Mouse (Mus musculus) large intestine, adult 2 months (tissue): ENCODE results near the gene Megf9. TPM values are rescaled to one million over a fixed set of nuclear protein-coding genes. Genes with fewer than 3 reads are reported as not detected.

ENCODE experiments used
- DNase-seq: peaks from one replicate; pipeline ENCODE4 v3.0.0-alpha.2; 2012; ENCODE audit warnings: low read depth, low spot score
- WGBS: fragments of 180-500 bp; shearing (Covaris S2); methylation state at CpG from one replicate; pipeline ENCODE4 v1.1.7; 2018; 5-methylcytosine and 5-hydroxymethylcytosine counted together
- polyA plus RNA-seq: library from polyadenylated mRNA; depleted of rRNA; stranded (reverse); fragments of >200 nt; gene quantifications from 2 replicates; pipeline ENCODE4 v1.2.3, GENCODE M21; 2012

Megf9 gene
- polyA plus RNA-seq, 1 experiment, result 1.6 TPM

GRCm38 (mm10) chr4:70461416-70461815, 73.4 kb downstream of the Megf9 start:
- DNase-seq, result no peak

GRCm38 (mm10) chr4:70452161-70452560, 82.6 kb downstream of the Megf9 start:
- no peak for DNase-seq
- 64% methylated on average over 3 of the region's 3 CpGs for WGBS

- under 1% methylated on average over 2 of the region's 2 CpGs for WGBS
- DNase-seq, result peak; percentile 29
Measured at GRCm38 (mm10) chr4:70451750-70452149, 83.0 kb downstream of the Megf9 start.

GRCm38 (mm10) chr4:70449668-70450067, 85.1 kb downstream of the Megf9 start:
- WGBS, result 84% methylated on average over 1 of the region's 1 CpGs
- DNase-seq, result no peak

- 92% methylated on average over 3 of the region's 3 CpGs for WGBS
- DNase-seq, result no peak
Measured at GRCm38 (mm10) chr4:70446774-70447173, 88.0 kb downstream of the Megf9 start.

- no peak for DNase-seq
- 69% methylated on average over 2 of the region's 2 CpGs for WGBS
Measured at GRCm38 (mm10) chr4:70420202-70420601, 114.6 kb downstream of the Megf9 start.

GRCm38 (mm10) chr4:70412126-70412525, 122.7 kb downstream of the Megf9 start:
- DNase-seq, result no peak
- 58% methylated on average over 2 of the region's 2 CpGs for WGBS

GRCm38 (mm10) chr4:70409994-70410721, 124.6 kb downstream of the Megf9 start, which contains the start of gene Cdk5rap2:
TSS of gene Cdk5rap2 (minus strand) at chr4:70410443.
- DNase-seq, result peak; percentile 87
- WGBS, result under 1% methylated on average over 55 of the region's 55 CpGs

GRCm38 (mm10) chr4:70409456-70409855, 125.3 kb downstream of the Megf9 start:
- no peak for DNase-seq
- WGBS, result 18% methylated on average over 9 of the region's 9 CpGs

GRCm38 (mm10) chr4:70402109-70402819, 132.5 kb downstream of the Megf9 start:
- 72% methylated on average over 9 of the region's 9 CpGs for WGBS
- no peak for DNase-seq

- no peak for DNase-seq
- WGBS, result 88% methylated on average over 5 of the region's 5 CpGs
Measured at GRCm38 (mm10) chr4:70399476-70399875, 135.3 kb downstream of the Megf9 start.

- 90% methylated on average over 2 of the region's 2 CpGs for WGBS
Measured at GRCm38 (mm10) chr4:70399074-70399473, 135.7 kb downstream of the Megf9 start.

GRCm38 (mm10) chr4:70398088-70398487, 136.7 kb downstream of the Megf9 start:
- 84% methylated on average over 4 of the region's 4 CpGs for WGBS

More at GRCm38 (mm10) chr4:70399074-70399473, 135.7 kb downstream of the Megf9 start:
- no peak for DNase-seq

GRCm38 (mm10) chr4:70396701-70397100, 138.1 kb downstream of the Megf9 start:
- WGBS, result 94% methylated on average over 5 of the region's 5 CpGs
- DNase-seq, result no peak

More at GRCm38 (mm10) chr4:70398088-70398487, 136.7 kb downstream of the Megf9 start:
- DNase-seq, result no peak

GRCm38 (mm10) chr4:70394736-70395135, 140.1 kb downstream of the Megf9 start:
- DNase-seq, result no peak
- 83% methylated on average over 2 of the region's 2 CpGs for WGBS

- 70% methylated on average over 11 of the region's 11 CpGs for WGBS
- DNase-seq, result no peak
Measured at GRCm38 (mm10) chr4:70391760-70392372, 142.9 kb downstream of the Megf9 start.

- DNase-seq, result no peak
- 86% methylated on average over 9 of the region's 9 CpGs for WGBS
Measured at GRCm38 (mm10) chr4:70391073-70391472, 143.7 kb downstream of the Megf9 start.

- 73% methylated on average over 5 of the region's 5 CpGs for WGBS
Measured at GRCm38 (mm10) chr4:70386206-70386605, 148.6 kb downstream of the Megf9 start.

GRCm38 (mm10) chr4:70377359-70377758, 157.4 kb downstream of the Megf9 start:
- 86% methylated on average over 4 of the region's 4 CpGs for WGBS
- DNase-seq, result no peak

More at GRCm38 (mm10) chr4:70386206-70386605, 148.6 kb downstream of the Megf9 start:
- no peak for DNase-seq
